Mouse (Mus musculus) forebrain, embryonic 11.5 days (tissue): ENCODE data around the gene Brd7. TPM values are rescaled to one million over a fixed set of nuclear protein-coding genes. Genes with fewer than 3 reads are reported as not detected.

Source experiments
- ATAC-seq: fragments of 200-750 bp; cut with Nextera tagmentation; replicated peaks from 2 replicates; pipeline ENCODE4 v1.8.0; 2017; ENCODE audit warnings: moderate TSS enrichment; ENCODE audit not compliant: low FRiP score
- DNase-seq: peaks from one replicate; pipeline ENCODE4 v3.0.0-alpha.2; 2017; ENCODE audit warnings: low spot score
- H3K27ac ChIP-seq: fragments of 300-500 bp; sonication (generic); 2 replicates; pipeline ENCODE4 v1.5.1; 2014; ENCODE audit warnings: low read depth, low read length
- H3K27me3 ChIP-seq: fragments of 300-500 bp; sonication (generic); 2 replicates; pipeline ENCODE4 v1.6.1; 2014; ENCODE audit warnings: mild to moderate bottlenecking, low read length, mixed read lengths; ENCODE audit not compliant: control insufficient read depth, insufficient read depth
- H3K36me3 ChIP-seq: fragments of 300-500 bp; sonication (generic); 2 replicates; pipeline ENCODE4 v1.6.1; 2014; ENCODE audit warnings: mild to moderate bottlenecking, low read length, moderate library complexity, mixed read lengths; ENCODE audit not compliant: control insufficient read depth, insufficient read depth
- H3K4me1 ChIP-seq: fragments of 300-500 bp; sonication (generic); replicated peaks from 2 replicates; pipeline ENCODE4 v1.6.1; 2014; ENCODE audit warnings: low read length, mixed read lengths; ENCODE audit not compliant: control insufficient read depth, insufficient read depth
- H3K4me2 ChIP-seq: fragments of 300-500 bp; sonication (generic); 2 replicates; pipeline ENCODE4 v1.6.1; 2014; ENCODE audit warnings: low read depth, mild to moderate bottlenecking, low read length, moderate library complexity, mixed read lengths; ENCODE audit not compliant: severe bottlenecking
- H3K4me3 ChIP-seq: fragments of 300-500 bp; sonication (generic); 2 replicates; pipeline ENCODE4 v1.5.1; 2014; ENCODE audit warnings: low read depth, low read length
- H3K9ac ChIP-seq: fragments of 300-500 bp; sonication (generic); 2 replicates; pipeline ENCODE4 v1.6.1; 2014; ENCODE audit warnings: low read length
- H3K9me3 ChIP-seq: fragments of 300-500 bp; sonication (generic); 2 replicates; pipeline ENCODE4 v1.6.1; 2016; ENCODE audit warnings: low read length, mixed read lengths; ENCODE audit not compliant: control insufficient read depth
- WGBS: fragments of 180-500 bp; shearing (Covaris S2); extraction: QIAGEN DNeasy Blood & Tissue Kit; methylation state at CpG from one replicate; pipeline ENCODE4 v1.1.7; 2014; 5-methylcytosine and 5-hydroxymethylcytosine counted together
- polyA plus RNA-seq: library from polyadenylated mRNA; unstranded; fragments of >200 nt; fragmentation: Nextera tagmentation; extraction: Ambion mirVana; gene quantifications from 2 replicates; pipeline ENCODE4 v1.2.1, GENCODE M21; 2014

The Brd7 gene
- polyA plus RNA-seq = 81.9 and 99.8 TPM in 2 replicates

DNA sequence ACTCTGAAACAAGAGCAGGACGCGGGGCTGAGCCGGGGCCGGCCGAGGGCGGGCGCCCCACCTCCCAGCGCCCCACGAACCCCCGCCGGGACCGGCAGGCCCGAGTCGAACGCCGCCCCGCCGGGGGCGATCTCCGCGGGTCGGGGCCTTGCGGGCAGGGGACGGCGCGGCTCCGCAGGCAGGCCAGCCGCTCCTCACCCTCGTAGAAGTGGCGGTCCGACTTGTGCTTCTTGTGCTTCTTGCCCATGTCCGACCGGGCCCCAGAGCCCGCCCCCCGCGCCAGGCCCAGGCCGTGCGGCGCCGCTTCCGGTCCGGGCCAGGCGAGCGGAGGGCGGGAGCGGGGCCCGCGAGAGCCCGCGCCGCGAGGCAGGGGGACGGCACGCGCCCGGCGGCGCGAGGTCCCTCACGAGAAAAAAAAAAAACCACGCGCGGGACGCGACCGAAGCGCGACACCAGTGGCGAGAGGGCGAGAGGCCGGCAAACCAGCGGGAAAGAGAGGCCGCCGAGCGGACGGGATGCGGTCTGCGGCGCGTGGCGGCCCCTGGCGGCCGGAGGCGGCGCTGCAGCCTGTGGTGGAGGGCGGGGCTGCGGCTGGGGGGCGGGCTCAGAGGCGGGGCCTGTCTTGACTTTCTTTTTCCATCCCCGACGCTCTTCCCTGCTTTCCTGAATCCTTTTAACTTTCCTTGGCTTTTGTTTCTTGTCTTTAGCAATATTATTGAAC lies at the start of gene Brd7:
TSS of gene Brd7 (minus strand) at position 487 of the 721 bp plus-strand sequence.
- H3K9ac ChIP-seq = peak within 1 kb of the TSS; percentile 97
- H3K4me2 ChIP-seq = peak within 1 kb of the TSS; percentile 88
- 0% methylated on average over 72 of the region's 91 CpGs for WGBS
- H3K36me3 ChIP-seq = peaks cover 6% of the 10 kb centered on the region; the same call in 1 of the 2 replicates
- DNase-seq (peak; percentile 94), ATAC-seq (peak; percentile 93)
- peak within 1 kb of the TSS; percentile 97 for H3K4me3 ChIP-seq
- no peaks in the 10 kb centered on the region; the same call in 1 of the 2 replicates for H3K4me1 ChIP-seq
- H3K9me3 ChIP-seq = no peaks in the 10 kb centered on the region; the same call in 1 of the 2 replicates
- H3K27me3 ChIP-seq = no peaks in the 10 kb centered on the region
- H3K27ac ChIP-seq = peak within 1 kb of the TSS; percentile 71

DNA sequence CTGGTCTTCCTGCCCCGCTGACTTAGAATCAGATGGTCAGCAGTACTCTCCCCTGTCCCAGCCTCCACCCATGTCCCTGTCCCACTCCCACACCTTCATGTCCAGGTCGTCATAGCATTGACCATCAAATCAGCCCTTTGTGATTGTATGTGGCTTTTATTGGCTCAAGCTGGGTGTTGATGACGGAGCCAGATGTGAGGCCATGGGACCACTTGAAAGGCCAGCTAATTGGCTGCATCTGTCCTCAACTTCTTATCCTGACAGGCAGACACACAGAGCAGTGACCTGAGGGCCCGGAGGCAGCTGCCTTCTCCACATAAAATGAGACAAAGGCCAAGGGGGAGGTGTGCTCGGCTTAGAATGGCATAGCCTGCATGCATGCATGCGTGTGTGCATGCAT lies 49.5 kb upstream of the Brd7 start:
- ATAC-seq (no peak), DNase-seq (no peak)
- WGBS = 74% methylated on average over 6 of the region's 6 CpGs
- Histone ChIP-seq H3K9ac (no peak overlapping the region), H3K27me3 (no peaks in the 10 kb centered on the region), H3K36me3 (no peaks in the 10 kb centered on the region), H3K27ac (no peak overlapping the region), H3K9me3 (no peaks in the 10 kb centered on the region), H3K4me1 (no peaks in the 10 kb centered on the region), H3K4me2 (no peak overlapping the region), H3K4me3 (no peak overlapping the region)

DNA sequence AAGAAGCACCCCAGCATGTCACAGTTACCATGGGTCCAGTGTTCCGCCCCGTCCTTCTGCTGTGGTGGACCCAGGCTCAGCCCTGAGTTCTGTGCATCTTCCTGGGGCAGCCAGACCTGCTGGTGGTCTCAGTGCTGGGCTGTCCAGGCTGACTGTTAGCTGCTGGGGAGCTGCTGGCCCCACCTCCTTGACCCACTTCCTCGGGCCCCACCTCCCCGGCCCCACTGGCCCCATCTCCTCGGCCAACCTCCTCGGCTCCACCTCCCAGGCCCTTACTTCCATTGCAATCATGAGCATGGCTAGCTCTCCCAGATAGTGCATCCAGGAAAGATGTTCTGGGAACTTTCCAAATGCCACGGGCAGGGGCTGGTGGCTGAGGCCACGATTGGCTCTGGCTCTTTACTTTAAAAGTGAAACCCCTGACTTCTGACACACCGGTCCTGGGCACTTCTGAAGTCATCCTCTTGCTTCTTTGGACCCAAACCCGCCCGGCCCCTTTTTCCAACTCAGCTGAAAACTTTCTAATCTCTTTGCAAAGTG lies 47.5 kb upstream of the Brd7 start:
- WGBS = 72% methylated on average over 11 of the region's 11 CpGs
- Histone ChIP-seq H3K4me2 (no peak overlapping the region), H3K9ac (no peak overlapping the region), H3K4me1 (no peaks in the 10 kb centered on the region), H3K27ac (no peak overlapping the region), H3K27me3 (no peaks in the 10 kb centered on the region), H3K4me3 (no peak overlapping the region), H3K9me3 (no peaks in the 10 kb centered on the region), H3K36me3 (no peaks in the 10 kb centered on the region)
- DNase-seq (no peak), ATAC-seq (no peak)

DNA sequence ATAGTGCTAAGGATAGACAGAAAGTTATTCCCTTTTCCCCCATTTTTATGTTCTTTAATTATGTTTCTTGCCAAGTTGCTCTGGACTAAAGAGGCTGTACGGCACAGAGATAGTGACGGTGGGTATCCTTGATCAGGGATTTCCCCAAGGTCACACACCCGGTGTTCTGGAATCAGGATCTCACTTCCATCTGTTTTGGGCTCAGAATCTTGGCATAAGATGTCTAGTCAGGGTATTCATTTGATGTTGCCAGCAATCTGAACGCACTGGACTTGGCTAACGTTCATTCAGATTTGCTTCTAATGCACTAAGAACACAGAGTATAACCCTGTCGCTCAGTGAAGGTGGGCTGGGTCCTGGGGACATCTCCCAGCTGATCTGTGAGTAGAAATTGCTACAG lies 45.7 kb upstream of the Brd7 start:
- DNase-seq (no peak), ATAC-seq (no peak)
- Histone ChIP-seq H3K27me3 (no peaks in the 10 kb centered on the region), H3K27ac (no peak overlapping the region), H3K4me3 (no peak overlapping the region), H3K4me1 (no peaks in the 10 kb centered on the region), H3K9me3 (no peaks in the 10 kb centered on the region), H3K9ac (no peak overlapping the region), H3K4me2 (no peak overlapping the region), H3K36me3 (no peaks in the 10 kb centered on the region)
- WGBS = 97% methylated on average over 6 of the region's 6 CpGs

DNA sequence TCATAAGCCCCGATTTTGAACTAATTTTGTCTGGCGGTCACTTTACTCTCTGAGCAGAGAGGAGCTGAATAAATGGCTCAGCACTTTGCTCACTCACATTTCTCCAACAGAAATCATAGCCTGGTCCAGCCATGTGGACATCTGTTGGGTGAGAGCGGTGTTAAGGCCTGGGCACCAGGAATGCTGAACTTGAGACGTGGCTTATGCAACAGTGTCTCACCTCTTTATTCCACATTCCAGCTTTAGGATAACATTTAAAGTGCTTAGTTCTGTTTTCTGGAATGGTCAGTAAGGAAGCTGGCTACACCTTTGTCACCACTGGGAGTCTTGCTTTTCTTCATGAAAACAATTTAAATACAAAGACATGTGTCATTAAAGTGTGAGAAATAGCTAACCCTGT lies 36.1 kb upstream of the Brd7 start:
- Histone ChIP-seq H3K4me3 (no peak overlapping the region), H3K27ac (no peak overlapping the region), H3K4me1 (no peaks in the 10 kb centered on the region), H3K36me3 (no peaks in the 10 kb centered on the region), H3K9ac (no peak overlapping the region), H3K4me2 (no peak overlapping the region), H3K9me3 (no peaks in the 10 kb centered on the region), H3K27me3 (no peaks in the 10 kb centered on the region)
- no peak for DNase-seq
- no peak for ATAC-seq
- WGBS = 92% methylated on average over 4 of the region's 4 CpGs

DNA sequence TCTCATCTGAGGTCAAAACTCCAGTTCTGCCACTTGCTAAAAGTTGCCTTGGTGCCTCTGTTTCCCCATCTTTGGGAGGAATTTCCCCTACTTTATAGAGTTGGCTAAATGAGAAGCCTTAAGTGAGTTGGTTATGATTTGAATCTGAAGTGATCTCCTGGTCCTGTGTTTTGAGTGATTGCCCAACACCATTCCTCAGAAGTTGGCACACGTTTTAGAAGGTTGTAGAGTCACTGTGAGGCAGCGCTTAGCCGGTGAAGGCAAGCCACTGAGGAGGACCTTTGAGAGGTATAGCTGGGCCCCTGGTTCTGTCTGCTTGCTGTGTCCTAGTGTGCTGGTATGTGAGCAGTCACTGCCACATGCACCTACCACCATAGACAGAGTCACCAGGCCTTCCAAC lies 31.3 kb upstream of the Brd7 start:
- Histone ChIP-seq H3K27me3 (no peaks in the 10 kb centered on the region), H3K4me1 (no peaks in the 10 kb centered on the region; the same call in 1 of the 2 replicates), H3K9me3 (no peaks in the 10 kb centered on the region), H3K9ac (no peak overlapping the region), H3K27ac (no peak overlapping the region), H3K36me3 (no peaks in the 10 kb centered on the region), H3K4me2 (no peak overlapping the region), H3K4me3 (no peak overlapping the region)
- ATAC-seq (no peak), DNase-seq (peak; percentile 35)
- WGBS = 91% methylated on average over 3 of the region's 3 CpGs

DNA sequence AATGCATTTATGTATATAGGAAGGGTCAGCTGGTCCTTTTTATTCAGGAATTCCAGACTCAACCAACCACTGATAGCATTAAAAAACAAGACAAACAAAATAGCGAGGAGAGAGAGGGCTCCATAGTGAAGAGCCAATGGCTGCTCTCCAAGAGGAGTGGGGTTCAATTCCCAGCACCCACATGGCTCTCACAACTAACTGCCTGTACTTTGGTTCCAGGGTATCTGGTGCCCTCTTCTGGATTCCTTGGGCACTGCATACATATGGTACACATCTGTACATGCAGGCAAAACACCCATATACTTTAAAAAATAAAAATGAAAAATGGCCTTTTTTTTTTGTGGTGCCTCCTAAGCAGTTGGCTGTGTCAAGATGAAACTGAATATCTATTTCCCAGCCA lies 28.8 kb upstream of the Brd7 start:
- H3K27me3 ChIP-seq = no peaks in the 10 kb centered on the region

DNA sequence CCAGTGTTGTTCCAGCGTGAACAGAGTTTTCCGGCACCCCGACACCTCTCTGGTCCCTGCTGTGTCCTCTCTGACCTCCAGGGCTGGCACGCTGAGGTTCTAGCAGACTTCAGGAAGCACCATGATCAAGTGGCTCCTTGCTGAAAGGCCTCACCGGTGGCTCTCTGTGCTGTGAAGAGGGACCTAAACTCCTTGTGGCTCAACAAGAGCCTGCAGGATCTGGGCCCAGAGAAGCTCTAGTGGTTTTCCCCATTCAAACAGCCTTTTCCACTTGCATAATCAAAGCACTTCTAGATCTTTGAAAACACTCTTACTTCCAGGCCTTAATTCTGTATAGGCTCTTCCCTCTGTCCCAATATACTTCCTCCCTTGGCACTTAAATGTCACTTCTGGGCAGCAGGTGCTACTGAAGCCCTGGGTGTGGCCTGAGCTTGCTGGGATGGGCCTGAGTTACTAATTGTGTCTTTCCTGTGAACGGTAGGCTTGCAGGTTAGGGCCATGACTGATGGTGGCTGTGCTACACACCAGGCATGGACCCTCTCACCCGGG lies 26.8 kb upstream of the Brd7 start:
- Histone ChIP-seq H3K4me1 (no peaks in the 10 kb centered on the region; the same call in 1 of the 2 replicates), H3K9me3 (no peaks in the 10 kb centered on the region), H3K4me2 (no peak overlapping the region), H3K4me3 (no peak overlapping the region), H3K9ac (no peak overlapping the region), H3K27me3 (no peaks in the 10 kb centered on the region), H3K36me3 (no peaks in the 10 kb centered on the region), H3K27ac (no peak overlapping the region)
- DNase-seq (peak; percentile 43), ATAC-seq (no peak)
- WGBS = 84% methylated on average over 7 of the region's 7 CpGs

More for the DNA sequence above, 28.8 kb upstream of the Brd7 start:
- ATAC-seq = no peak
- WGBS = 89% methylated on average over 1 of the region's 1 CpGs
- no peak for DNase-seq
- Histone ChIP-seq H3K36me3 (no peaks in the 10 kb centered on the region), H3K9me3 (no peaks in the 10 kb centered on the region), H3K4me2 (no peak overlapping the region), H3K4me3 (no peak overlapping the region), H3K27ac (no peak overlapping the region), H3K9ac (no peak overlapping the region), H3K4me1 (no peaks in the 10 kb centered on the region; the same call in 1 of the 2 replicates)
